21 mouse cellular contexts compared by ENCODE assay signal in the genomic region with DNA sequence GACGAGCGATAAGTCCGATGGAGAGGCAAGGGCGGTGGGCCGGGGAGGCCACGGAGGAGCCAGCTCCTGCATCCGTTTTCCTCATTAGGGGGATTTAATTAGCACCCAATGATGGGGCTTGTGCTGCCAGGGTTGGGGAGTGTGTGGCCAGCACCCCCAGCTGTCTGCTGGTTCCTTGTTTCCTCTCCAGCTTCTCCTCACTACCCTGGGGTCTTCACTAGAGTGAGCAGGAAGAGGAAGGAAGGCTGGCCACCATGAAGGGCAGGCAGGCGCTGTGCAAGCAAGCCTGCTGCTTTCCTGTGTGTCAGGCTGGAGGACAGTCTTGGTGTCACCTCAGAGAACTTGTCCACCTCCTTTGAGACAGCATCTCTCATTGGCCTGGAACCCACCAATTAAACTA. TPM values are rescaled to one million over a fixed set of nuclear protein-coding genes. Genes with fewer than 3 reads are reported as not detected.
DNase-seq lines count a peak whose midpoint lies in the region; ATAC-seq and TF ChIP-seq lines count a peak whose summit lies in the region.
"Had no signal": no experiment of that assay in that cellular context is flagged by ENCODE, and none has a peak within 500 bp of the region (broad histone marks: within the 10 kb centered on the region; RNA-seq: fewer than 3 reads in every experiment).

No protein-coding gene starts in this region.

- H3K9me3 ChIP-seq in forebrain, embryonic 15.5 days: no peaks in the 10 kb centered on the region
- 0 out of 2 replicates have a peak, but pooled peaks cover 1% of the 10 kb centered on the region for H3K9me3 ChIP-seq in limb, embryonic 10.5 days (replicated peaks)
- peaks cover 11% of the 10 kb centered on the region for H3K9me3 ChIP-seq in heart, embryonic 12.5 days (replicated peaks)
- H3K9me3 ChIP-seq: heart, embryonic 15.5 days; liver, embryonic 15.5 days had no signal

- H3K4me1 ChIP-seq in forebrain, embryonic 15.5 days: peaks cover 23% of the 10 kb centered on the region
- H3K4me1 ChIP-seq in limb, embryonic 10.5 days: peaks cover 39% of the 10 kb centered on the region
- H3K4me1 ChIP-seq in heart, embryonic 12.5 days (replicated peaks): no peaks in the 10 kb centered on the region
- H3K4me1 ChIP-seq: heart, embryonic 15.5 days; liver, embryonic 15.5 days had no signal

- peak; percentile 59 for ATAC-seq in forebrain, embryonic 15.5 days (replicated peaks)
- ATAC-seq in heart, embryonic 12.5 days (ENCODE audit: insufficient number of reproducible peaks, low FRiP score): no peak

- peak overlapping the region; percentile 14; the same call in 1 of the 2 replicates for H3K4me2 ChIP-seq in forebrain, embryonic 15.5 days (replicated peaks)
- H3K4me2 ChIP-seq in heart, embryonic 12.5 days: no peak overlapping the region
- H3K4me2 ChIP-seq: heart, embryonic 15.5 days; limb, embryonic 12.5 days; liver, embryonic 15.5 days had no signal

- no peak overlapping the region for H3K4me3 ChIP-seq in left cerebral cortex, adult 2 months
- H3K4me3 ChIP-seq in forebrain, embryonic 15.5 days: no peak overlapping the region
- H3K4me3 ChIP-seq in limb, embryonic 10.5 days: no peak overlapping the region
- no peak overlapping the region for H3K4me3 ChIP-seq in heart, embryonic 12.5 days
- H3K4me3 ChIP-seq: heart, embryonic 15.5 days; limb, embryonic 12.5 days; liver, embryonic 15.5 days had no signal

- DNase-seq in left cerebral cortex, postnatal 4 days: peak; percentile 31
- no peak for DNase-seq in left cerebral cortex, adult 2 months (ENCODE audit: extremely low spot score in 1 of 2, low spot score in 2 of 2)
- peak; percentile 74 for DNase-seq in brain, embryonic 14.5 days (ENCODE audit: low read depth)
- peak; percentile 43 for DNase-seq in limb, embryonic 10.5 days (ENCODE audit: low spot score)
- no peak for DNase-seq in right cerebral cortex, adult 2 months (ENCODE audit: low spot score in 2 of 2)
- DNase-seq: adrenal gland, adult 8-10 months; cerebellum, adult 9-10 months; kidney, adult 2 months; kidney, postnatal 25 days; lung, postnatal 10 days; thymus, postnatal 36 days had no signal

- intact Hi-C loops in left cerebral cortex, postnatal 4 days (cut with DNase I): no loop called here
- intact Hi-C loops in left cerebral cortex, adult 2 months (cut with DNase I): no loop called here

- no peak for TF ChIP-seq POLR2A in brain, embryonic 14.5 days (IDR thresholded peaks at IDR 0.05; ENCODE audit: borderline replicate concordance, extremely low read depth, insufficient read depth, insufficient read length, poor library complexity, severe bottlenecking)

- H3K36me3 ChIP-seq in forebrain, embryonic 15.5 days: no peaks in the 10 kb centered on the region
- no peaks in the 10 kb centered on the region for H3K36me3 ChIP-seq in limb, embryonic 10.5 days
- H3K36me3 ChIP-seq in heart, embryonic 12.5 days: no peaks in the 10 kb centered on the region
- H3K36me3 ChIP-seq: heart, embryonic 15.5 days; limb, embryonic 12.5 days; liver, embryonic 15.5 days had no signal

- H3K27ac ChIP-seq in left cerebral cortex, adult 2 months: no peak overlapping the region; the same call in 1 of the 2 replicates
- peak overlapping the region; percentile 62 for H3K27ac ChIP-seq in forebrain, embryonic 15.5 days (replicated peaks)
- H3K27ac ChIP-seq in limb, embryonic 10.5 days: peak overlapping the region; percentile 67
- no peak overlapping the region for H3K27ac ChIP-seq in heart, embryonic 12.5 days (ENCODE audit: poor library complexity, severe bottlenecking)
- H3K27ac ChIP-seq: heart, embryonic 15.5 days; limb, embryonic 12.5 days; liver, embryonic 15.5 days had no signal

- TF ChIP-seq CTCF in left cerebral cortex, adult 2 months (IDR thresholded peaks at IDR 0.05): no peak
- TF ChIP-seq CTCF in brain, embryonic 14.5 days (IDR thresholded peaks at IDR 0.05; ENCODE audit: borderline replicate concordance, extremely low read depth, insufficient read depth, insufficient read length): no peak

- no peaks in the 10 kb centered on the region for H3K27me3 ChIP-seq in forebrain, embryonic 15.5 days
- H3K27me3 ChIP-seq in limb, embryonic 10.5 days (ENCODE audit: low read depth, poor library complexity, severe bottlenecking): 0 out of 2 replicates have a peak, but pooled peaks cover 9% of the 10 kb centered on the region
- peaks cover 34% of the 10 kb centered on the region for H3K27me3 ChIP-seq in heart, embryonic 12.5 days (replicated peaks)

- no peak overlapping the region for H3K9ac ChIP-seq in forebrain, embryonic 15.5 days (replicated peaks)
- H3K9ac ChIP-seq in heart, embryonic 12.5 days: no peak overlapping the region
- H3K9ac ChIP-seq: heart, embryonic 15.5 days; limb, embryonic 12.5 days; liver, embryonic 15.5 days had no signal

- WGBS in forebrain, embryonic 15.5 days: 18% methylated on average over 8 of the region's 8 CpGs
- WGBS in limb, embryonic 10.5 days: 55% methylated on average over 8 of the region's 8 CpGs
- 53% methylated on average over 8 of the region's 8 CpGs for WGBS in heart, embryonic 12.5 days

RNA-seq across cellular contexts. Expression of gene 4931429L15Rik, which starts 2.9 kb away (rescaled TPM):
- total RNA-seq in left cerebral cortex, postnatal 4 days (2021): not detected
- not detected for total RNA-seq in left cerebral cortex, adult 2 months (2021)
- polyA plus RNA-seq in brain, embryonic 14.5 days (2012; rRNA removed): not detected in 2 replicates
- not detected in 2 replicates for polyA plus RNA-seq in forebrain, embryonic 15.5 days (2015; fragmentation: Nextera tagmentation; extraction: Ambion mirVana)
- not detected in 2 replicates for polyA plus RNA-seq in limb, embryonic 10.5 days (2016; fragmentation: Nextera tagmentation; extraction: Ambion mirVana)
- polyA plus RNA-seq in heart, embryonic 12.5 days (2016; fragmentation: Nextera tagmentation; extraction: Ambion mirVana): not detected in 2 replicates
- total RNA-seq: adrenal gland, adult 8-10 months; ES-E14; granulocyte monocyte progenitor cell, adult 5-6 weeks; layer of hippocampus, postnatal 36 days had no signal
- polyA plus RNA-seq: heart, embryonic 15.5 days; kidney, adult 2 months; limb, embryonic 12.5 days; liver, embryonic 15.5 days; neural tube, embryonic 11.5 days; stomach, embryonic 14.5 days had no signal

RNA-seq across cellular contexts. Expression of gene Bud13, which starts 34.1 kb away (rescaled TPM):
- 10 to 100 TPM; 13.2 TPM for total RNA-seq in left cerebral cortex, postnatal 4 days (2021)
- total RNA-seq in left cerebral cortex, adult 2 months (2021): 10 to 100 TPM; 10.4 to 11.0 TPM
- polyA plus RNA-seq in brain, embryonic 14.5 days (2012; rRNA removed): 15.8 and 17.8 TPM in 2 replicates
- 18.5 and 19.7 TPM in 2 replicates for polyA plus RNA-seq in forebrain, embryonic 15.5 days (2015; fragmentation: Nextera tagmentation; extraction: Ambion mirVana)
- 36.6 and 37.4 TPM in 2 replicates for polyA plus RNA-seq in limb, embryonic 10.5 days (2016; fragmentation: Nextera tagmentation; extraction: Ambion mirVana)
- polyA plus RNA-seq in heart, embryonic 12.5 days (2016; fragmentation: Nextera tagmentation; extraction: Ambion mirVana): 16.2 and 18.4 TPM in 2 replicates

RNA-seq across cellular contexts. Expression of gene Zpr1, which starts 44.0 kb away (rescaled TPM):
- 10 to 100 TPM; 47.2 to 48.1 TPM for total RNA-seq in left cerebral cortex, postnatal 4 days (2021)
- 10 to 100 TPM; 38.6 to 38.9 TPM for total RNA-seq in left cerebral cortex, adult 2 months (2021)
- polyA plus RNA-seq in brain, embryonic 14.5 days (2012; rRNA removed): 37.3 and 39.1 TPM in 2 replicates
- 69.7 and 73.1 TPM in 2 replicates for polyA plus RNA-seq in forebrain, embryonic 15.5 days (2015; fragmentation: Nextera tagmentation; extraction: Ambion mirVana)
- 77.1 and 80.9 TPM in 2 replicates for polyA plus RNA-seq in limb, embryonic 10.5 days (2016; fragmentation: Nextera tagmentation; extraction: Ambion mirVana)
- 34.1 and 36.8 TPM in 2 replicates for polyA plus RNA-seq in heart, embryonic 12.5 days (2016; fragmentation: Nextera tagmentation; extraction: Ambion mirVana)

RNA-seq across cellular contexts. Expression of gene Apoa5, which starts 48.5 kb away (rescaled TPM):
- total RNA-seq in left cerebral cortex, postnatal 4 days (2021): not detected
- total RNA-seq in left cerebral cortex, adult 2 months (2021): not detected
- not detected in 2 replicates for polyA plus RNA-seq in brain, embryonic 14.5 days (2012; rRNA removed)
- polyA plus RNA-seq in forebrain, embryonic 15.5 days (2015; fragmentation: Nextera tagmentation; extraction: Ambion mirVana): not detected in 2 replicates
- 0.20 TPM in 1 of 2 replicates, not detected in the other for polyA plus RNA-seq in limb, embryonic 10.5 days (2016; fragmentation: Nextera tagmentation; extraction: Ambion mirVana)
- polyA plus RNA-seq in heart, embryonic 12.5 days (2016; fragmentation: Nextera tagmentation; extraction: Ambion mirVana): not detected in 2 replicates
- total RNA-seq: granulocyte monocyte progenitor cell, adult 5-6 weeks; layer of hippocampus, postnatal 36 days had no signal
- polyA plus RNA-seq: heart, embryonic 15.5 days; kidney, adult 2 months; neural tube, embryonic 11.5 days; stomach, embryonic 14.5 days had no signal

Comparison
In these comparisons a context has a peak if more than half of its experiments do, and no peak if none do; other contexts are left out.
1. DNase-seq: peak in left cerebral cortex, postnatal 4 days (single experiment), brain, embryonic 14.5 days (single experiment) and limb, embryonic 10.5 days (single experiment); none in left cerebral cortex, adult 2 months (0 of 2) and right cerebral cortex, adult 2 months (0 of 2).
2. H3K27ac ChIP-seq: peak in forebrain, embryonic 15.5 days (single experiment) and limb, embryonic 10.5 days (single experiment); none in left cerebral cortex, adult 2 months (single experiment) and heart, embryonic 12.5 days (single experiment).